19 mouse cellular contexts compared by ENCODE assay signal in the genomic region with DNA sequence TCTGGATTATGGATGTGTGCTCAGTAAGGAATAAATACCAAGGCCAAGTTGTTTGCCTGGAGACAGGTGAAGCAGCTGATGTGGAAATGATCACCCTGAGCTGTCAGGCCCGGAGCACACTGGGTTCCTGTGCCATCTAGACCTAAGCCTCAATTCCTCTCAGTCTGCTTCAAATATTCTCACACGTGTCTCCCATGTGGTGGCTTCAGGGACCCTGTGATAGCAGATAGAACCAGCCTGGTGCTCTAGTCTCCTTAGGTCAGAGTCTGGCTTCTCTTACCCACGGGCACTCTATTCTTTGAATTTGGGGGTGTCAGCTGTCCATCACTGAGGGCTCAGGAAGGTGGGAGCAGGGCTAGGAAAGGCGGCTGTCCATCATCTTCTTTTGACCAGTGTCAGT. TPM values are rescaled to one million over a fixed set of nuclear protein-coding genes. Genes with fewer than 3 reads are reported as not detected.
DNase-seq lines count a peak whose midpoint lies in the region; ATAC-seq and TF ChIP-seq lines count a peak whose summit lies in the region.
"Had no signal": no experiment of that assay in that cellular context is flagged by ENCODE, and none has a peak within 500 bp of the region (broad histone marks: within the 10 kb centered on the region; RNA-seq: fewer than 3 reads in every experiment).

No protein-coding gene starts in this region.

- intact Hi-C loops in left cerebral cortex, postnatal 14 days (cut with DNase I), result no loop called here

- WGBS in liver, embryonic 11.5 days, result 69% methylated on average over 4 of the region's 4 CpGs
- WGBS in bone marrow, adult 2 months, result 73% methylated on average over 4 of the region's 4 CpGs
- WGBS in liver, embryonic 16.5 days (ENCODE audit: insufficient replicate concordance), result 49% methylated on average over 4 of the region's 4 CpGs

- peak; percentile 0 for DNase-seq in cerebellum, adult 11-12 months
- DNase-seq in cerebellum, postnatal 36 days, result no peak
- no peak for DNase-seq in liver, embryonic 11.5 days (ENCODE audit: low spot score)
- no peak for DNase-seq in liver
- no peak for DNase-seq in left cerebral cortex, postnatal 14 days (ENCODE audit: low spot score in 2 of 2)
- DNase-seq: cerebellum, postnatal 14 days; lung, adult 18-20 months; lung, postnatal 10 days; right cerebral cortex, adult 18-20 months; thymus, postnatal 14 days had no signal

- H3K27ac ChIP-seq in liver, embryonic 11.5 days (ENCODE audit: low read depth, low read length), result peak overlapping the region; percentile 90
- peak overlapping the region; percentile 74 for H3K27ac ChIP-seq in bone marrow, adult 2 months (ENCODE audit: control insufficient read depth, insufficient read depth, low read depth, low read length, poor library complexity)
- peak overlapping the region; percentile 97 for H3K27ac ChIP-seq in liver, embryonic 16.5 days (ENCODE audit: low read length)
- H3K27ac ChIP-seq: embryonic facial prominence, embryonic 12.5 days; forebrain, embryonic 13.5 days; hindbrain, embryonic 15.5 days; layer of hippocampus, adult 2 months; midbrain, embryonic 10.5 days; neural tube, embryonic 15.5 days had no signal

- no peak for TF ChIP-seq CTCF in bone marrow, adult 2 months (IDR thresholded peaks at IDR 0.05; ENCODE audit: control insufficient read depth, insufficient read depth, low read length)

- ATAC-seq in liver, embryonic 11.5 days (replicated peaks; ENCODE audit: low FRiP score), result peak; percentile 27; the same call in 1 of the 2 replicates
- peak; percentile 18 for ATAC-seq in liver, embryonic 16.5 days (ENCODE audit: low read depth)
- ATAC-seq: forebrain, embryonic 13.5 days had no signal

- peaks cover 39% of the 10 kb centered on the region for H3K4me1 ChIP-seq in liver, embryonic 11.5 days (replicated peaks; ENCODE audit: control insufficient read depth, insufficient read depth, low read length)
- peaks cover 5% of the 10 kb centered on the region; the same call in 1 of the 2 replicates for H3K4me1 ChIP-seq in bone marrow, adult 2 months (ENCODE audit: control insufficient read depth, insufficient read depth, low read length)
- peaks cover 48% of the 10 kb centered on the region for H3K4me1 ChIP-seq in liver, embryonic 16.5 days (ENCODE audit: control insufficient read depth, low read depth, low read length)
- H3K4me1 ChIP-seq: embryonic facial prominence, embryonic 12.5 days; forebrain, embryonic 13.5 days; hindbrain, embryonic 15.5 days; neural tube, embryonic 15.5 days had no signal

- H3K27me3 ChIP-seq in liver, embryonic 11.5 days (replicated peaks; ENCODE audit: control insufficient read depth, insufficient read depth, low read length), result no peaks in the 10 kb centered on the region
- H3K27me3 ChIP-seq in liver, embryonic 16.5 days (ENCODE audit: control insufficient read depth, insufficient read depth, low read depth, low read length), result no peaks in the 10 kb centered on the region
- H3K27me3 ChIP-seq: embryonic facial prominence, embryonic 12.5 days; forebrain, embryonic 13.5 days; hindbrain, embryonic 15.5 days; neural tube, embryonic 15.5 days had no signal

- H3K9ac ChIP-seq in liver, embryonic 11.5 days (ENCODE audit: low read depth, low read length), result peak overlapping the region; percentile 42
- peak overlapping the region; percentile 74 for H3K9ac ChIP-seq in liver, embryonic 16.5 days (ENCODE audit: low read depth, low read length)
- H3K9ac ChIP-seq: embryonic facial prominence, embryonic 12.5 days; forebrain, embryonic 13.5 days; hindbrain, embryonic 15.5 days; neural tube, embryonic 15.5 days had no signal

- no peak for TF ChIP-seq POLR2A in bone marrow, adult 2 months (IDR thresholded peaks at IDR 0.05; ENCODE audit: borderline replicate concordance, control insufficient read depth, low read depth, low read length)

- H3K9me3 ChIP-seq in liver, embryonic 11.5 days (ENCODE audit: control insufficient read depth, low read length), result no peaks in the 10 kb centered on the region
- H3K9me3 ChIP-seq in liver, embryonic 16.5 days (replicated peaks; ENCODE audit: control insufficient read depth, low read length), result no peaks in the 10 kb centered on the region; the same call in 1 of the 2 replicates
- H3K9me3 ChIP-seq: embryonic facial prominence, embryonic 12.5 days; forebrain, embryonic 13.5 days; hindbrain, embryonic 15.5 days; midbrain, embryonic 10.5 days; neural tube, embryonic 15.5 days had no signal

- H3K4me2 ChIP-seq in liver, embryonic 11.5 days, result peak overlapping the region; percentile 42
- H3K4me2 ChIP-seq in liver, embryonic 16.5 days (ENCODE audit: low read depth, low read length), result peak overlapping the region; percentile 64
- H3K4me2 ChIP-seq: embryonic facial prominence, embryonic 12.5 days; forebrain, embryonic 13.5 days; hindbrain, embryonic 15.5 days; neural tube, embryonic 15.5 days had no signal

- H3K36me3 ChIP-seq in liver, embryonic 11.5 days (ENCODE audit: control insufficient read depth, insufficient read depth, low read length), result peaks cover 21% of the 10 kb centered on the region
- peaks cover 25% of the 10 kb centered on the region for H3K36me3 ChIP-seq in liver, embryonic 16.5 days (ENCODE audit: control insufficient read depth, insufficient read depth)

- peak overlapping the region; percentile 11; the same call in 1 of the 2 replicates for H3K4me3 ChIP-seq in liver, embryonic 11.5 days (ENCODE audit: low read depth, low read length)
- H3K4me3 ChIP-seq in bone marrow, adult 2 months (replicated peaks; ENCODE audit: control insufficient read depth, low read depth, low read length), result peak overlapping the region; percentile 49
- H3K4me3 ChIP-seq in liver, embryonic 16.5 days (ENCODE audit: low read depth, low read length), result peak overlapping the region; percentile 60
- H3K4me3 ChIP-seq: embryonic facial prominence, embryonic 12.5 days; forebrain, embryonic 13.5 days; heart, embryonic 10.5 days; hindbrain, embryonic 15.5 days; layer of hippocampus, adult 2 months; midbrain, embryonic 10.5 days; neural tube, embryonic 15.5 days had no signal

RNA-seq across cellular contexts. Expression of gene Mocs1, which starts 11.5 kb away (rescaled TPM):
- 15.8 and 16.2 TPM in 2 replicates for polyA plus RNA-seq in liver, embryonic 11.5 days (2014; fragmentation: Nextera tagmentation; extraction: Ambion mirVana)
- polyA plus RNA-seq in bone marrow, adult 2 months (2011; ENCODE audit: insufficient read depth, insufficient read length, low replicate concordance, missing spikeins), result 44.8 and 129 TPM in 2 replicates
- polyA plus RNA-seq in liver, embryonic 16.5 days (2015; fragmentation: Nextera tagmentation; extraction: Ambion mirVana), result 10.7 and 13.1 TPM in 2 replicates
- 10 to 100 TPM in 1 of 2 experiments, 1 to 10 TPM in 1; 9.9 to 12.5 TPM for total RNA-seq in left cerebral cortex, postnatal 14 days (2021)
